Mouse (Mus musculus): ENCODE measurements at regions not wholly inside any gene's neighbourhood (a gene's known extent, or its start where the extent isn't known, plus 50 kb on each side); places are given as distances from the start of the nearest gene placed in this dataset.

- no peaks in the 10 kb centered on the region for H3K27me3 ChIP-seq (replicated peaks)
- H3K36me3 ChIP-seq (replicated peaks in 1 of 2; ENCODE audit: control insufficient read depth in 1 of 2, insufficient read depth in 1 of 2, low read length in 1 of 2): no peaks in the 10 kb centered on the region
- H3K27ac ChIP-seq (ENCODE audit: insufficient read depth, low read depth): no peak overlapping the region
- no peak overlapping the region for H3K4me2 ChIP-seq (ENCODE audit: insufficient read depth, low read depth, poor library complexity, severe bottlenecking)
- no peaks in the 10 kb centered on the region for H3K4me1 ChIP-seq (ENCODE audit: control insufficient read depth in 1 of 2, insufficient read depth in 2 of 2)
- in situ Hi-C loops (cut with MboI; ENCODE audit: low pct_ligation_motif_present, low pct_unique_long_range_greater_than_20kb, low sequenced_read_pairs): no loop called here
- no peak for DNase-seq (ENCODE audit: extremely low read depth)
- no peaks in the 10 kb centered on the region for H3K79me2 ChIP-seq (replicated peaks; ENCODE audit: control insufficient read depth, extremely low read depth, insufficient read depth, poor library complexity, severe bottlenecking)
- no peak overlapping the region for H3K4me3 ChIP-seq (replicated peaks in 1 of 3; ENCODE audit: low read depth in 2 of 3, low read length in 2 of 3, poor library complexity in 1 of 3)
- dilution Hi-C loops (cut with MboI; ENCODE audit: extremely low pct_ligation_motif_present, extremely low pct_unique_long_range_greater_than_20kb, low sequenced_read_pairs): no loop called here
- TF ChIP-seq CHD2 (IDR thresholded peaks at IDR 0.05; ENCODE audit: low read length): no peak
- TF ChIP-seq MYC (IDR thresholded peaks at IDR 0.05; ENCODE audit: low read depth, low read length): no peak
- TF ChIP-seq NRF1 (IDR thresholded peaks at IDR 0.05; ENCODE audit: low read depth, low read length): no peak
- no peak for TF ChIP-seq NELFE (IDR thresholded peaks at IDR 0.05; ENCODE audit: low read depth, low read length)
- TF ChIP-seq MEF2A (IDR thresholded peaks at IDR 0.05; ENCODE audit: borderline replicate concordance, low read depth, low read length): no peak
- TF ChIP-seq RAD21 (IDR thresholded peaks at IDR 0.05; ENCODE audit: low read depth, low read length): no peak
- TF ChIP-seq JUND (conservative IDR thresholded peaks at IDR 0.05; ENCODE audit: low read depth, low read length): no peak
- TF ChIP-seq MXI1 (IDR thresholded peaks at IDR 0.05; ENCODE audit: low read depth, low read length): no peak
- TF ChIP-seq IRF4 (IDR thresholded peaks at IDR 0.05; ENCODE audit: low read depth, low read length): no peak
- TF ChIP-seq POLR2A (IDR thresholded peaks at IDR 0.05; ENCODE audit: low read depth, low read length): no peak
- TF ChIP-seq GABPA (IDR thresholded peaks at IDR 0.05; ENCODE audit: insufficient replicate concordance, low read depth, low read length): no peak
- no peak for TF ChIP-seq USF2 (conservative IDR thresholded peaks at IDR 0.05; ENCODE audit: low read depth, low read length)
- TF ChIP-seq BHLHE40 (IDR thresholded peaks at IDR 0.05; ENCODE audit: low read depth, low read length): no peak
- TF ChIP-seq UBTF (IDR thresholded peaks at IDR 0.05; ENCODE audit: low read depth, low read length): no peak
- no peak for TF ChIP-seq CTCF (conservative IDR thresholded peaks at IDR 0.05 in 1 of 2, IDR thresholded peaks at IDR 0.05 in 1 of 2; ENCODE audit: low read depth in 2 of 2, low read length in 2 of 2)
- no peak for TF ChIP-seq MAZ (IDR thresholded peaks at IDR 0.05; ENCODE audit: low read depth, low read length)
- TF ChIP-seq ZKSCAN1 (IDR thresholded peaks at IDR 0.05; ENCODE audit: borderline replicate concordance, low read depth, low read length): no peak
- no peak for TF ChIP-seq KAT2A (IDR thresholded peaks at IDR 0.05; ENCODE audit: insufficient replicate concordance, low read length)
- TF ChIP-seq MAX (IDR thresholded peaks at IDR 0.05; ENCODE audit: low read length): no peak
- H3K9me3 ChIP-seq (replicated peaks; ENCODE audit: low read length): no peaks in the 10 kb centered on the region
- no peak overlapping the region for H3K9ac ChIP-seq (ENCODE audit: insufficient read depth, low read depth)
Measured at GRCm38 (mm10) chr6:26332226-26332625, 523.2 kb upstream of the Pot1a start.

- H3K9me3 ChIP-seq (replicated peaks; ENCODE audit: low read length): no peaks in the 10 kb centered on the region
- H3K27me3 ChIP-seq (replicated peaks): no peaks in the 10 kb centered on the region
- H3K4me1 ChIP-seq (ENCODE audit: control insufficient read depth in 1 of 2, insufficient read depth in 2 of 2): no peaks in the 10 kb centered on the region
- dilution Hi-C loops (cut with MboI; ENCODE audit: extremely low pct_ligation_motif_present, extremely low pct_unique_long_range_greater_than_20kb, low sequenced_read_pairs) (no loop called here), in situ Hi-C loops (cut with MboI; ENCODE audit: low pct_ligation_motif_present, low pct_unique_long_range_greater_than_20kb, low sequenced_read_pairs) (no loop called here)
- no peak overlapping the region for H3K4me3 ChIP-seq (replicated peaks in 1 of 3; ENCODE audit: low read depth in 2 of 3, low read length in 2 of 3, poor library complexity in 1 of 3)
- H3K4me2 ChIP-seq (ENCODE audit: insufficient read depth, low read depth, poor library complexity, severe bottlenecking): no peak overlapping the region
- H3K9ac ChIP-seq (ENCODE audit: insufficient read depth, low read depth): no peak overlapping the region
- no peak for TF ChIP-seq RAD21 (IDR thresholded peaks at IDR 0.05; ENCODE audit: low read depth, low read length)
- TF ChIP-seq BHLHE40 (IDR thresholded peaks at IDR 0.05; ENCODE audit: low read depth, low read length): no peak
- TF ChIP-seq TCF12 (IDR thresholded peaks at IDR 0.05; ENCODE audit: low read depth, low read length): no peak
- TF ChIP-seq JUN (IDR thresholded peaks at IDR 0.05; ENCODE audit: insufficient read depth, low read depth, low read length): no peak
- no peak for TF ChIP-seq E2F4 (IDR thresholded peaks at IDR 0.05; ENCODE audit: insufficient replicate concordance, low read depth, low read length)
- TF ChIP-seq RCOR1 (conservative IDR thresholded peaks at IDR 0.05; ENCODE audit: low read depth, low read length): no peak
- no peak for TF ChIP-seq MAFK (IDR thresholded peaks at IDR 0.05; ENCODE audit: insufficient replicate concordance, low read length)
- no peak for TF ChIP-seq PAX5 (IDR thresholded peaks at IDR 0.05; ENCODE audit: low read length)
- no peak for TF ChIP-seq USF1 (IDR thresholded peaks at IDR 0.05; ENCODE audit: low read depth, low read length)
- TF ChIP-seq ZKSCAN1 (IDR thresholded peaks at IDR 0.05; ENCODE audit: borderline replicate concordance, low read depth, low read length): no peak
- TF ChIP-seq POLR2A (IDR thresholded peaks at IDR 0.05; ENCODE audit: low read depth, low read length): no peak
- TF ChIP-seq MEF2A (IDR thresholded peaks at IDR 0.05; ENCODE audit: borderline replicate concordance, low read depth, low read length): no peak
- no peak for TF ChIP-seq UBTF (IDR thresholded peaks at IDR 0.05; ENCODE audit: low read depth, low read length)
- no peak for TF ChIP-seq POLR2AphosphoS2 (IDR thresholded peaks at IDR 0.05; ENCODE audit: low read depth, low read length)
- TF ChIP-seq EP300 (IDR thresholded peaks at IDR 0.05; ENCODE audit: low read length): no peak
- no peak for TF ChIP-seq ZC3H11A (IDR thresholded peaks at IDR 0.05; ENCODE audit: low read depth, low read length)
- no peak for TF ChIP-seq MYC (IDR thresholded peaks at IDR 0.05; ENCODE audit: low read depth, low read length)
- no peak for TF ChIP-seq JUND (conservative IDR thresholded peaks at IDR 0.05; ENCODE audit: low read depth, low read length)
- DNase-seq (ENCODE audit: extremely low read depth): no peak
- H3K79me2 ChIP-seq (replicated peaks; ENCODE audit: control insufficient read depth, extremely low read depth, insufficient read depth, poor library complexity, severe bottlenecking): no peaks in the 10 kb centered on the region
- H3K36me3 ChIP-seq (replicated peaks in 1 of 2; ENCODE audit: control insufficient read depth in 1 of 2, insufficient read depth in 1 of 2, low read length in 1 of 2): no peaks in the 10 kb centered on the region
- no peak overlapping the region for H3K27ac ChIP-seq (ENCODE audit: insufficient read depth, low read depth)
Measured at GRCm38 (mm10) chr6:26304147-26304546, 495.1 kb upstream of the Pot1a start.
